Mouse (Mus musculus) liver, embryonic 16.5 days (tissue): ENCODE measurements around the gene Ssc5d. TPM values are rescaled to one million over a fixed set of nuclear protein-coding genes. Genes with fewer than 3 reads are reported as not detected.

Experiments used
- ATAC-seq: fragments of 200-750 bp; cut with Nextera tagmentation; 2 replicates; pipeline ENCODE4 v1.8.0; 2017; ENCODE audit warnings: low read depth, mild to moderate bottlenecking, moderate number of reproducible peaks, moderate library complexity
- H3K27ac ChIP-seq: fragments of 300-500 bp; sonication (generic); 2 replicates; pipeline ENCODE4 v1.5.1; 2014; ENCODE audit warnings: mild to moderate bottlenecking, low read length
- H3K27me3 ChIP-seq: fragments of 300-500 bp; sonication (generic); 2 replicates; pipeline ENCODE4 v1.6.1; 2014; ENCODE audit warnings: low read depth, low read length, mixed read lengths; ENCODE audit not compliant: control insufficient read depth, insufficient read depth
- H3K36me3 ChIP-seq: fragments of 300-500 bp; sonication (generic); 2 replicates; pipeline ENCODE4 v1.6.1; 2014; ENCODE audit warnings: mild to moderate bottlenecking; ENCODE audit not compliant: control insufficient read depth, insufficient read depth
- H3K4me1 ChIP-seq: fragments of 300-500 bp; sonication (generic); 2 replicates; pipeline ENCODE4 v1.6.1; 2014; ENCODE audit warnings: low read depth, low read length, mixed read lengths; ENCODE audit not compliant: control insufficient read depth
- H3K4me2 ChIP-seq: fragments of 300-500 bp; sonication (generic); 2 replicates; pipeline ENCODE4 v1.6.1; 2014; ENCODE audit warnings: low read depth, low read length, mixed read lengths
- H3K4me3 ChIP-seq: fragments of 300-500 bp; sonication (generic); 2 replicates; pipeline ENCODE4 v1.5.1; 2014; ENCODE audit warnings: low read depth, mild to moderate bottlenecking, low read length
- H3K9ac ChIP-seq: fragments of 300-500 bp; sonication (generic); 2 replicates; pipeline ENCODE4 v1.6.1; 2014; ENCODE audit warnings: low read depth, low read length
- H3K9me3 ChIP-seq: fragments of 300-500 bp; sonication (generic); replicated peaks from 2 replicates; pipeline ENCODE4 v1.6.1; 2016; ENCODE audit warnings: low read length; ENCODE audit not compliant: control insufficient read depth
- WGBS: fragments of 180-500 bp; shearing (Covaris S2); extraction: QIAGEN DNeasy Blood & Tissue Kit; methylation state at CpG from one replicate; pipeline ENCODE4 v1.1.7; 2014; ENCODE audit not compliant: insufficient replicate concordance; 5-methylcytosine and 5-hydroxymethylcytosine counted together
- polyA plus RNA-seq: library from polyadenylated mRNA; unstranded; fragments of >200 nt; fragmentation: Nextera tagmentation; extraction: Ambion mirVana; gene quantifications from 2 replicates; pipeline ENCODE4 v1.2.1, GENCODE M21; 2015

Ssc5d gene
- polyA plus RNA-seq, 1 experiment from 2014 or later = 0.20 TPM

GRCm38 (mm10) chr7:4972321-4973047 is 46.9 kb downstream of the Ssc5d start:
- Histone ChIP-seq H3K4me2 (no peak overlapping the region), H3K9me3 (no peaks in the 10 kb centered on the region), H3K4me3 (no peak overlapping the region), H3K27ac (no peak overlapping the region), H3K9ac (no peak overlapping the region), H3K4me1 (no peaks in the 10 kb centered on the region; the same call in 1 of the 2 replicates), H3K27me3 (no peaks in the 10 kb centered on the region), H3K36me3 (no peaks in the 10 kb centered on the region)
- WGBS = 44% methylated on average over 18 of the region's 18 CpGs
- ATAC-seq = no peak

- no peak for ATAC-seq
- Histone ChIP-seq H3K27me3 (no peaks in the 10 kb centered on the region), H3K36me3 (no peaks in the 10 kb centered on the region), H3K4me2 (no peak overlapping the region), H3K9me3 (no peaks in the 10 kb centered on the region), H3K4me3 (no peak overlapping the region), H3K27ac (no peak overlapping the region), H3K4me1 (no peaks in the 10 kb centered on the region; the same call in 1 of the 2 replicates), H3K9ac (no peak overlapping the region)
- WGBS = 43% methylated on average over 4 of the region's 4 CpGs
Measured at GRCm38 (mm10) chr7:4975455-4975854, 49.9 kb downstream of the Ssc5d start.

GRCm38 (mm10) chr7:4976832-4977231 is 51.2 kb downstream of the Ssc5d start:
- no peak for ATAC-seq
- Histone ChIP-seq H3K4me1 (no peaks in the 10 kb centered on the region; the same call in 1 of the 2 replicates), H3K9ac (no peak overlapping the region), H3K4me3 (no peak overlapping the region), H3K27me3 (no peaks in the 10 kb centered on the region), H3K27ac (no peak overlapping the region), H3K9me3 (no peaks in the 10 kb centered on the region), H3K36me3 (no peaks in the 10 kb centered on the region), H3K4me2 (no peak overlapping the region)
- 75% methylated on average over 7 of the region's 7 CpGs for WGBS

- Histone ChIP-seq H3K4me1 (no peaks in the 10 kb centered on the region), H3K27ac (no peak overlapping the region), H3K27me3 (peaks cover under 1% of the 10 kb centered on the region; the same call in 1 of the 2 replicates), H3K36me3 (0 out of 2 replicates have a peak, but pooled peaks cover under 1% of the 10 kb centered on the region), H3K9me3 (no peaks in the 10 kb centered on the region), H3K4me2 (no peak overlapping the region), H3K4me3 (no peak overlapping the region), H3K9ac (no peak overlapping the region)
- ATAC-seq = no peak
- 28% methylated on average over 2 of the region's 2 CpGs for WGBS
Measured at GRCm38 (mm10) chr7:4988250-4988649, 62.7 kb downstream of the Ssc5d start.

- no peak overlapping the region for H3K9ac ChIP-seq
- H3K4me2 ChIP-seq = no peak overlapping the region
- H3K4me3 ChIP-seq = no peak overlapping the region
- H3K9me3 ChIP-seq = no peaks in the 10 kb centered on the region
- H3K36me3 ChIP-seq = 0 out of 2 replicates have a peak, but pooled peaks cover 3% of the 10 kb centered on the region
- H3K27ac ChIP-seq = no peak overlapping the region
- H3K4me1 ChIP-seq = no peaks in the 10 kb centered on the region; the same call in 1 of the 2 replicates
- 52% methylated on average over 46 of the region's 55 CpGs for WGBS
- no peak for ATAC-seq
- H3K27me3 ChIP-seq = peaks cover 20% of the 10 kb centered on the region
Measured at GRCm38 (mm10) chr7:4993347-4993998, 67.9 kb downstream of the Ssc5d start.

GRCm38 (mm10) chr7:4993999-4994788 is 68.6 kb downstream of the Ssc5d start:
- WGBS = 52% methylated on average over 59 of the region's 59 CpGs
- no peak overlapping the region for H3K4me3 ChIP-seq
- no peak overlapping the region for H3K4me2 ChIP-seq
- H3K4me1 ChIP-seq = no peaks in the 10 kb centered on the region; the same call in 1 of the 2 replicates
- no peak overlapping the region for H3K27ac ChIP-seq
- H3K27me3 ChIP-seq = peaks cover 20% of the 10 kb centered on the region
- no peak overlapping the region for H3K9ac ChIP-seq
- ATAC-seq = no peak
- H3K36me3 ChIP-seq = 0 out of 2 replicates have a peak, but pooled peaks cover 3% of the 10 kb centered on the region
- H3K9me3 ChIP-seq = no peaks in the 10 kb centered on the region

Other genes starting within 250 kb of the Ssc5d start
- gene Hspbp1, start 240.7 kb upstream of the Ssc5d start, polyA plus RNA-seq = 46.8 and 49.1 TPM in 2 replicates
- 0.14 TPM in 1 of 2 replicates, not detected in the other for gene Brsk1, start 235.2 kb upstream of the Ssc5d start, polyA plus RNA-seq
- 0.33 and 0.36 TPM in 2 replicates for gene Tmem150b, start 200.5 kb upstream of the Ssc5d start, polyA plus RNA-seq
- 41.3 and 47.4 TPM in 2 replicates for gene Kmt5c, start 185.7 kb upstream of the Ssc5d start, polyA plus RNA-seq
- 65.0 and 71.5 TPM in 2 replicates for gene Cox6b2, start 172.7 kb upstream of the Ssc5d start, polyA plus RNA-seq
- gene Fam71e2, start 154.5 kb upstream of the Ssc5d start, polyA plus RNA-seq = not detected in 2 replicates
- gene Il11, start 142.9 kb upstream of the Ssc5d start, polyA plus RNA-seq = 0.12 TPM in 1 of 2 replicates, not detected in the other
- gene Tmem190, start 142.8 kb upstream of the Ssc5d start, polyA plus RNA-seq = not detected in 2 replicates
- 8.4 and 8.9 TPM in 2 replicates for gene Tmem238, start 136.1 kb upstream of the Ssc5d start, polyA plus RNA-seq
- gene Rpl28, start 132.9 kb upstream of the Ssc5d start, polyA plus RNA-seq = 162 and 174 TPM in 2 replicates
- 261 and 272 TPM in 2 replicates for gene Ube2s, start 113.2 kb upstream of the Ssc5d start, polyA plus RNA-seq
- gene Shisa7, start 81.1 kb upstream of the Ssc5d start, polyA plus RNA-seq = not detected in 2 replicates
- 4.1 and 4.8 TPM in 2 replicates for gene Isoc2b, start 55.5 kb upstream of the Ssc5d start, polyA plus RNA-seq
- 0.49 and 0.89 TPM in 2 replicates for gene Isoc2a, start 48.6 kb upstream of the Ssc5d start, polyA plus RNA-seq
- not detected in 2 replicates for gene Gm36210, start 19.3 kb upstream of the Ssc5d start, polyA plus RNA-seq
- 1.4 and 1.9 TPM in 2 replicates for gene Zfp628, start 10.6 kb upstream of the Ssc5d start, polyA plus RNA-seq
- 0.25 and 0.37 TPM in 2 replicates for gene Nat14, start 3.8 kb upstream of the Ssc5d start, polyA plus RNA-seq
- gene Sbk2, start 38.6 kb downstream of the Ssc5d start, polyA plus RNA-seq = not detected in 2 replicates
- not detected in 2 replicates for gene Sbk3, start 45.4 kb downstream of the Ssc5d start, polyA plus RNA-seq
- gene Zfp579, start 70.4 kb downstream of the Ssc5d start, polyA plus RNA-seq = 3.6 and 4.5 TPM in 2 replicates
- gene Zfp524, start 88.6 kb downstream of the Ssc5d start, polyA plus RNA-seq = 7.8 and 10.2 TPM in 2 replicates
- gene Fiz1, start 88.9 kb downstream of the Ssc5d start, polyA plus RNA-seq = 10.4 and 12.5 TPM in 2 replicates
- 0.58 and 0.89 TPM in 2 replicates for gene Gm44973, start 89.7 kb downstream of the Ssc5d start, polyA plus RNA-seq
- gene Zfp865, start 94.6 kb downstream of the Ssc5d start, polyA plus RNA-seq = 1.1 and 1.2 TPM in 2 replicates
- gene Ccdc106, start 94.8 kb downstream of the Ssc5d start, polyA plus RNA-seq = 0.16 and 0.40 TPM in 2 replicates
- gene 4632433K11Rik, start 108.3 kb downstream of the Ssc5d start, polyA plus RNA-seq = not detected in 2 replicates
- 1.3 and 1.7 TPM in 2 replicates for gene Zfp784, start 112.7 kb downstream of the Ssc5d start, polyA plus RNA-seq
- 0.89 and 1.8 TPM in 2 replicates for gene Zfp580, start 125.8 kb downstream of the Ssc5d start, polyA plus RNA-seq
- 48.2 and 48.8 TPM in 2 replicates for gene U2af2, start 136.4 kb downstream of the Ssc5d start, polyA plus RNA-seq
- gene Epn1, start 154.4 kb downstream of the Ssc5d start, polyA plus RNA-seq = 45.2 and 46.6 TPM in 2 replicates
- not detected in 2 replicates for gene Rfpl4, start 191.2 kb downstream of the Ssc5d start, polyA plus RNA-seq
- gene Rasl2-9, start 200.2 kb downstream of the Ssc5d start, polyA plus RNA-seq = 0.11 and 0.27 TPM in 2 replicates
- gene Vmn1r55, start 223.9 kb downstream of the Ssc5d start, polyA plus RNA-seq = not detected in 2 replicates